Mouse (Mus musculus) liver, postnatal 0 days (tissue): ENCODE results near the gene Nr6a1.

ENCODE experiments used
- CTCF ChIP-seq: sonication (generic); IDR thresholded peaks from 2 replicates; pipeline ENCODE4 v1.5.1; 2016; ENCODE audit warnings: antibody characterized with exemption, low read depth
- EP300 ChIP-seq: IDR thresholded peaks from 2 replicates; pipeline ENCODE4 v1.6.1; 2016; ENCODE audit warnings: antibody characterized with exemption, low read depth, mild to moderate bottlenecking

DNA sequence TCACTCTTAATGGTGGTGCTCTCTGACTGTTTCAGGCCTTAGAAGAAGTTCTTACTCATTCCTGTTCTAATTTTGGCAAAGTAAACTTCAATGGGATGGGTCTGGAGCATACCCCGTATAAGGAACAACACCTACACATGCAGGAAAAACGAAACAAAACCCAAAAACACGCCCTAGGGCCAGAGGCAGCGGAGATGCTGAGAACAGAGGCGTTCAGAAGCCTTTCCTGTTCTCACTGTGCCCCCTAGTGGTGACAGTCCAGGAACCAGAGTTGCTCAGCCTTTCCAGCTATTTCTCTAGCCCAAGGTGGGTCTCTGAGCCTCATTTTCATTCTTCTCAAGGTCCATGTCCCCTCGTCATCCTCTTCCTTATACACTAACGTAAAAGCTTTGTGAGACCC lies 188.1 kb downstream of the Nr6a1 start:
- no peak for TF ChIP-seq EP300
- peak; percentile 85 for TF ChIP-seq CTCF
